Mouse (Mus musculus) hindbrain, embryonic 13.5 days (tissue): ENCODE measurements around the gene Oser1. TPM values are rescaled to one million over a fixed set of nuclear protein-coding genes. Genes with fewer than 3 reads are reported as not detected.
A peak's percentile ranks its signal among the peaks of the same experiment; 100 is the strongest.

Source experiments
- ATAC-seq: fragments of 200-750 bp; cut with Nextera tagmentation; 2 replicates; pipeline ENCODE4 v1.8.0; 2017; ENCODE audit warnings: moderate TSS enrichment; ENCODE audit not compliant: low FRiP score
- H3K27ac ChIP-seq: fragments of 300-500 bp; sonication (generic); 2 replicates; pipeline ENCODE4 v1.5.1; 2015; ENCODE audit warnings: inconsistent platforms, mild to moderate bottlenecking, moderate library complexity
- H3K27me3 ChIP-seq: fragments of 300-500 bp; sonication (generic); 2 replicates; pipeline ENCODE4 v1.6.1; 2015; ENCODE audit warnings: mild to moderate bottlenecking, inconsistent platforms
- H3K36me3 ChIP-seq: fragments of 300-500 bp; sonication (generic); 2 replicates; pipeline ENCODE4 v1.6.1; 2015; ENCODE audit warnings: mild to moderate bottlenecking, inconsistent platforms
- H3K4me1 ChIP-seq: fragments of 300-500 bp; sonication (generic); replicated peaks from 2 replicates; pipeline ENCODE4 v1.6.1; 2015; ENCODE audit warnings: inconsistent platforms
- H3K4me2 ChIP-seq: fragments of 300-500 bp; sonication (generic); 2 replicates; pipeline ENCODE4 v1.6.1; 2015; ENCODE audit warnings: inconsistent platforms, mild to moderate bottlenecking, moderate library complexity
- H3K4me3 ChIP-seq: fragments of 300-500 bp; sonication (generic); 2 replicates; pipeline ENCODE4 v1.5.1; 2015; ENCODE audit warnings: mild to moderate bottlenecking, inconsistent platforms
- H3K9ac ChIP-seq: fragments of 300-500 bp; sonication (generic); 2 replicates; pipeline ENCODE4 v1.6.1; 2015; ENCODE audit warnings: mild to moderate bottlenecking, inconsistent platforms
- H3K9me3 ChIP-seq: fragments of 300-500 bp; sonication (generic); 2 replicates; pipeline ENCODE4 v1.6.1; 2016; ENCODE audit warnings: inconsistent platforms
- WGBS: fragments of 180-500 bp; shearing (Covaris S2); methylation state at CpG from one replicate; pipeline ENCODE4 v1.1.7; 2015; 5-methylcytosine and 5-hydroxymethylcytosine counted together
- polyA plus RNA-seq: library from polyadenylated mRNA; unstranded; fragments of >200 nt; fragmentation: Nextera tagmentation; extraction: Ambion mirVana; gene quantifications from 2 replicates; pipeline ENCODE4 v1.2.1, GENCODE M21; 2015

Oser1 gene
- polyA plus RNA-seq, 1 experiment from 2014 or later, result 75.0 TPM

DNA sequence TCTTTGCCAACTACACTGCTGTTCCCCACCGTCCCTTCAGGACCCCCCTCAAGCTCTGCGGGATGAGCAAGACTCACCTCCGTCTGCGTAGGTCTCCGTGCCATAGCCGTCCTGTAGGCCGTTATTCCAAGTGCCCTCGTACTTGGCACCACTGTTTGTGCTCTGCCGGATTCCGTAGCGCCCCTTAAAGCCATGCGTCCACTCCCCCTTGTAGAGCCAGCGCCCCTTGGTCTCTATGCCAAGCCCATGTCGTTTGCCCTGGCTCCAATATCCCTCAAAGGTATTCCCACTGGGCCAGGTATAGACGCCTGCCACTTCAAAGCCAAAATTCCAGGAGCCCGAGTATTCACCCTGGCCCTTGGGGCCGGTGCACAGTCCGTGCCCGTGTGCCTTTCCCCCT is 27.4 kb downstream of the Oser1 start:
- Histone ChIP-seq H3K4me1 (peaks cover 8% of the 10 kb centered on the region; the same call in 1 of the 2 replicates), H3K27me3 (0 out of 2 replicates have a peak, but pooled peaks cover 9% of the 10 kb centered on the region), H3K27ac (no peak overlapping the region), H3K4me2 (no peak overlapping the region), H3K9me3 (no peaks in the 10 kb centered on the region), H3K36me3 (no peaks in the 10 kb centered on the region), H3K9ac (no peak overlapping the region), H3K4me3 (no peak overlapping the region)
- no peak for ATAC-seq
- 91% methylated on average over 19 of the region's 19 CpGs for WGBS

DNA sequence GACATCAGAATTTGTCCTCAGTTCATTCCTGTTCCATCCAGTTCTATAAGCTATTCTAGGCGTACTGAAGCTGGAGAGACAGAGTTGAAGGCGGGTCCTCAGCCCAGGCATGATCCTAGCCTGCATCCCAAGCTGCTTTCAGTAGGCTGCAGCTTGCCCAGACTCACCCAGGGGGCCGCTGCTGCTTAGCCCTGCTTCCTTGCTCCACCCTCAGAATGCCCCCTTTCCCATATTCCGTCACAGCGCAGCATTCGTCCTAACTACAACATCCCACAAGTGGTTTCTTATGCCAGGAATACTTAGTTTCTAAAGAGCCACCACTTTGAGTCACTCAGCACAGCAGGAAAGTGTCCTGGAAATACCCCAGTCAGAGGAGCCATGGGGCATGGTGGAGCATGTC is 29.5 kb downstream of the Oser1 start:
- no peak for ATAC-seq
- H3K4me2 ChIP-seq, result no peak overlapping the region
- no peaks in the 10 kb centered on the region for H3K9me3 ChIP-seq
- H3K4me1 ChIP-seq, result peaks cover 8% of the 10 kb centered on the region; the same call in 1 of the 2 replicates
- no peaks in the 10 kb centered on the region for H3K36me3 ChIP-seq
- no peak overlapping the region for H3K9ac ChIP-seq
- H3K27ac ChIP-seq, result no peak overlapping the region
- 0 out of 2 replicates have a peak, but pooled peaks cover 9% of the 10 kb centered on the region for H3K27me3 ChIP-seq
- no peak overlapping the region for H3K4me3 ChIP-seq
- WGBS, result 81% methylated on average over 6 of the region's 6 CpGs

DNA sequence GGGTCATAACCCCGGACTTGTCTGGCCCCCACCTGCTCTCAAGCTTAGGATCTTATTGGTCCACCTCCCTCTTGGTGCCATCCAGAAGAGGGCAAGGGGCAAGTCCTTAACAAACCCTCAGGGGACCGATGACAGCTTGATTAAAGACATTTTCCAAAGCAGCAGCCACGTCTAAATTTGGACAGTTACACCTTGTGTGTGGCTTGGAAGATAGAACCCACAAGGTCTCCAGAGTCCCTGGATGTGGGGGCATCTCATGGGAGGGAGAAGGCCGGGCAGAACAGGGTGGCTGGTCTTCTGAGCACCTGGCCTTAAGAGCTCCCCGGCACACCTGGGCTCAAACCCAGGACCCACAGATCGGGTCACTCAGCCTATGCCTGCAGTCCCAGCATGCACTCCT is 30.5 kb downstream of the Oser1 start:
- ATAC-seq, result no peak
- WGBS, result 72% methylated on average over 6 of the region's 6 CpGs
- no peak overlapping the region for H3K9ac ChIP-seq
- no peaks in the 10 kb centered on the region for H3K36me3 ChIP-seq
- peaks cover 3% of the 10 kb centered on the region; the same call in 1 of the 2 replicates for H3K9me3 ChIP-seq
- H3K4me3 ChIP-seq, result no peak overlapping the region
- H3K27ac ChIP-seq, result no peak overlapping the region
- 0 out of 2 replicates have a peak, but pooled peaks cover 9% of the 10 kb centered on the region for H3K27me3 ChIP-seq
- H3K4me1 ChIP-seq, result peaks cover 8% of the 10 kb centered on the region; the same call in 1 of the 2 replicates
- no peak overlapping the region for H3K4me2 ChIP-seq

DNA sequence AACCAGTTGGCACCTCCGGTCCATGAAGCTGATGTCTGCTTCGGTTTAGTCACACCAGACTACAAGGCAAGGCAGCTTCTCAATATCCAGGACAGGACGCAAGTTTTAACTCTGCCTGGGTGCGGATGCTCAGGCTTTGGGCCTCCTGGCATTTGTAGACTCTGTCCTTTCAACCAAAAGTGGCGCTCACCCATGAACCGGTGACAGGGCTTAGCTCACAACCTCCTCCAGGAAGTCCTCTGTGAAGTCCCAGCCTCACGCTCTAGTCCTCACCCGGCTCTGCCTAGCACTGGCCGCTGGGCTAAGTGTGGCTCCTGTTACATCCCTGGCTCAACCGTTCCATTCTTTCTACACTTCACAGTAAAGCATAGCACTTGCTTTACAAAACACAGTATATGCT is 31.3 kb downstream of the Oser1 start:
- Histone ChIP-seq H3K27me3 (0 out of 2 replicates have a peak, but pooled peaks cover 5% of the 10 kb centered on the region), H3K27ac (no peak overlapping the region), H3K4me1 (peaks cover 8% of the 10 kb centered on the region; the same call in 1 of the 2 replicates), H3K9ac (no peak overlapping the region), H3K4me3 (no peak overlapping the region), H3K36me3 (no peaks in the 10 kb centered on the region), H3K9me3 (peaks cover 5% of the 10 kb centered on the region; the same call in 1 of the 2 replicates), H3K4me2 (no peak overlapping the region)
- WGBS, result 94% methylated on average over 10 of the region's 10 CpGs
- no peak for ATAC-seq

DNA sequence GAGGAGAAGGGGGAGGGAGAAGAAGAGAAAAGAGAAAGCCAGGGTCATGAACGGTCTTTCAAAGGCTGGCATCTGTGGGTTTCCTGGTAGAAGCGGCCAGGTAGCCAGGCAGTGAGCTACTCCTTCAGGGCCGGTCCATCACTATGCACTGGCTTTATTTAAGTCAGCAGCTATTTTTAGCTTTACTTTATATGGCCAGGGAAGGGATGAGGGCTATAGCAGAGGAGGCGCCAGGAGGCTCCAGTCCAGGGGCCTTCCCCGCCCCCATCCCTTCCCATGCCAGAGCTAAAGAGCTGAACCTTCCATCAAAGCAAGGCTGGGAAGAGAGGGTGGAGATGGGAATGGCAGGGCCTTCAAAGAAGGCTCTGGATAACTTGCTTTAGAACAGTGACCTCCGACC is 32.1 kb downstream of the Oser1 start:
- peaks cover under 1% of the 10 kb centered on the region; the same call in 1 of the 2 replicates for H3K4me1 ChIP-seq
- 91% methylated on average over 6 of the region's 6 CpGs for WGBS

DNA sequence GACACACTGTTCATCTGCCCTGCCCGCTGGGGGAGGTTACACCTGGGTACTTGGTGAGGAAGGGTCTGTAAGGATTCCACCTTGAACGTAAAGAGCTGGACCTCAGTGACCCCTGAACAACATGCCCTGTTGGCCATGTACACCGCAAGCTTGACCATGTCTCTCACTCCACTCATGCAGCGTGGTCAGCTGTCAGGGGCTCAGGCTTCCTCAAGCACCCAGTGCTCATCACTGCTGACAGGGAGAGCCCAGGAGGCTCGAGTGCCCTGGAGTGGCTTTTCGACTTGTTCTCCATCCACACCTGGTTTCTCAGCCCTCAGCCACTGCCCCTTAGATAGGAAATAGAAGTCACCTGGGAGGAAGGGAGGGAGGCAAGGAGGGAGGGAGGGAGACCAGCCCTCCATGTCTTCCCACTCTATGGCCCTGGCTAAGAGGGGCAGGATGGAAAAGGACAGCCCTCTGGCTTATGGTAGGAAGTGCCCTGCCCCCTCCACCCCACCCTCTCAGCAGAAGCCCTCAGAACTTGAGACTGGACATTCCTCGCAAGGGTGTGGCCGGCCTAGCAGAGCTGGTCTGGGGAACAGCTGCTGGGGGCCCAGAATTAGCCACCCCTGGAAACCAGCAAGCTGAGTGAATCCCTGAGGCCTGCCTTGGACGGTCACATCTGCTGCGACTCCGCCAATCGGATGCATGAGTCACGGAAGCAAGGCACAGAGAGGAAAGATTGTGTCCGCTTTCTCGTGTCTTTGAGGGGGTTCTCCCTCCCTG is 37.9 kb downstream of the Oser1 start:
- Histone ChIP-seq H3K9ac (no peak overlapping the region), H3K4me3 (no peak overlapping the region), H3K9me3 (peaks cover 5% of the 10 kb centered on the region; the same call in 1 of the 2 replicates), H3K27ac (no peak overlapping the region), H3K36me3 (no peaks in the 10 kb centered on the region), H3K4me2 (no peak overlapping the region), H3K27me3 (no peaks in the 10 kb centered on the region), H3K4me1 (no peaks in the 10 kb centered on the region)
- ATAC-seq, result no peak
- 83% methylated on average over 15 of the region's 15 CpGs for WGBS

More for the DNA sequence above, 32.1 kb downstream of the Oser1 start:
- ATAC-seq, result no peak
- H3K9me3 ChIP-seq, result peaks cover 5% of the 10 kb centered on the region; the same call in 1 of the 2 replicates
- H3K27me3 ChIP-seq, result 0 out of 2 replicates have a peak, but pooled peaks cover under 1% of the 10 kb centered on the region
- no peaks in the 10 kb centered on the region for H3K36me3 ChIP-seq
- H3K4me3 ChIP-seq, result no peak overlapping the region
- H3K27ac ChIP-seq, result no peak overlapping the region
- no peak overlapping the region for H3K9ac ChIP-seq
- no peak overlapping the region for H3K4me2 ChIP-seq

DNA sequence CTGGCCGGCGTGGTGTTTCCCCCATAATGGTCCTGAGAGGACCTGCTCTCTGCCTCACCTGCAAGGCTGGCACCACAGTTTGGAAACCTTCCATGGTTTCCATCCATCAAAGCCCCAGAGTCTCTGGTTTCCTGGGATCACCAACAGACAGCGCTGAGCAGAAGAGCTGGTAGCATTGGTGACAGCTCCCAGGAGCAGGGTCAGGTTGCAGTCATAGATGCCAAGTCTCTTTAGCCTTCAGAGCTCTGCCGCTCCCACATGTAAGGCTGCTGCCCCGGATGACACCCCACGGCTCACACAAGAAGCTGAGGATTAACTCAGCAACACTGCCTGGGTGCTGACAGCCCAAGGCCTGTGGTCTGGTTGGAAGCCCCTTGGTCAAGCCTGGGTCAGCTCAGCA is 39.4 kb downstream of the Oser1 start:
- ATAC-seq, result no peak
- H3K9me3 ChIP-seq, result peaks cover 5% of the 10 kb centered on the region; the same call in 1 of the 2 replicates
- no peak overlapping the region for H3K4me2 ChIP-seq
- no peak overlapping the region for H3K9ac ChIP-seq
- no peaks in the 10 kb centered on the region for H3K4me1 ChIP-seq
- H3K4me3 ChIP-seq, result no peak overlapping the region
- 89% methylated on average over 6 of the region's 6 CpGs for WGBS
- no peaks in the 10 kb centered on the region for H3K27me3 ChIP-seq
- H3K27ac ChIP-seq, result no peak overlapping the region
- H3K36me3 ChIP-seq, result no peaks in the 10 kb centered on the region

DNA sequence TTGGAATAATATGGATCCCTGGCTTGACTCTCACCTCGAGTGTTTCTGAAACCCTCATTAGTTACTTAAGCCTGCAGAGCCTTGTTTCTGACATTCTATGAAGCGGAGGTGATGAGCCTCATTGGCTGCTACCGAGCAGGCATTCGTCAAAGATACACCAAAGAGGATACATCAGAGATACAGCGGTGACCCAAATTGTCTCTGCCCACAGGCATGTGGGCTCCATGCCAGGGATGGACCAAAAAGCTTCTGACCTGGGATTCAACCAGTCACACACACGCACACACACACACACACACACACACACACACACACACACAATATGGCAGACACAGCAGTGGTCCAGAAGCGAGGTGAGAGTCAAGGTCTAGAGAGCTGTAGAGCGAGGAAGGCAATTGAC is 43.3 kb downstream of the Oser1 start:
- no peak overlapping the region for H3K4me3 ChIP-seq
- H3K9me3 ChIP-seq, result no peaks in the 10 kb centered on the region
- no peaks in the 10 kb centered on the region for H3K4me1 ChIP-seq
- no peak overlapping the region for H3K4me2 ChIP-seq
- 86% methylated on average over 8 of the region's 8 CpGs for WGBS
- peaks cover 21% of the 10 kb centered on the region for H3K27me3 ChIP-seq
- H3K36me3 ChIP-seq, result no peaks in the 10 kb centered on the region
- H3K9ac ChIP-seq, result no peak overlapping the region
- ATAC-seq, result no peak
- no peak overlapping the region for H3K27ac ChIP-seq

DNA sequence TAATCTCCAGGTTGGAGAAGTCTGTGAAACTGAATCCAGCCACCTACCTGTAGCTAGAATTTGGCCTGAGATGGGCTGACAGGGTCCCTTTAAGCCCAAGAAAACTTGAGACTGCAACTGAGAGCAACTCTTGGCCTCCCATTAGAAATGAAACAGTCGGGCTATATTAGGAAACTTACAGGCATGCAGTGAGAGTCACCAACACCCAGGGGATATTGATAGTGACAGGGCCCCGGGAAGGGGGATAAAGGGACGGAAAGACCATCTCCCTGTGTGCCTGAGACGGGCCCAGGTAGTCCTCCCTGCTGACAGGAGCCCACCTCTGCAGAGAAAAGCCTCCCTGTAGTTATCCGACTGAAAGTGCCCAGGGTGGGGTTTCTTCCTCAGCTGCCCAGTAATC is 45.1 kb downstream of the Oser1 start:
- 86% methylated on average over 5 of the region's 5 CpGs for WGBS
- Histone ChIP-seq H3K27me3 (peaks cover 40% of the 10 kb centered on the region), H3K4me2 (no peak overlapping the region), H3K9me3 (no peaks in the 10 kb centered on the region), H3K4me3 (no peak overlapping the region), H3K27ac (no peak overlapping the region), H3K36me3 (no peaks in the 10 kb centered on the region), H3K4me1 (no peaks in the 10 kb centered on the region), H3K9ac (no peak overlapping the region)
- no peak for ATAC-seq

DNA sequence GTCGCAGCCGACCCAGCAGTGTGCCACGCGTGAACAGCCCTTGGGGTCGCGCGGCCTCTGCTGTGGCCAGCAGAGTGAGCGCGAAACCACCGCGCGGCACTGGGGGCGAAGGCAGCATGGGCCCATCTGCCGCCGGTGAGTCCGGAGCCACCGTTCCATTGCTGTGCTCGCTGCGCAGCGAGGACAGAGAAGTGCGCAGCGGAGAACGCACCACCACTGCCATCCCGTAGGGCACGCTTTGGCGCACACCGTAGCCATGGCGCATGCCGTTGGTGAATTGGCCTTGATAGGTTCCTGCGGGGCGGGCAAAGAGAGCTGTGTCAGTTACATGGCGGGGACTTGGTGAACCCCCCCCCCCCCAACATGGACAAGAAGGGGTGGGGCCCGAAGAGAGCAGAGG is 48.4 kb downstream of the Oser1 start:
- H3K27ac ChIP-seq, result no peak overlapping the region
- no peak overlapping the region for H3K9ac ChIP-seq
- no peaks in the 10 kb centered on the region for H3K4me1 ChIP-seq
- no peaks in the 10 kb centered on the region for H3K9me3 ChIP-seq
- ATAC-seq, result no peak
- H3K4me2 ChIP-seq, result peak overlapping the region; percentile 26
- peaks cover 52% of the 10 kb centered on the region for H3K27me3 ChIP-seq
- no peaks in the 10 kb centered on the region for H3K36me3 ChIP-seq
- WGBS, result 41% methylated on average over 33 of the region's 33 CpGs
- no peak overlapping the region for H3K4me3 ChIP-seq

DNA sequence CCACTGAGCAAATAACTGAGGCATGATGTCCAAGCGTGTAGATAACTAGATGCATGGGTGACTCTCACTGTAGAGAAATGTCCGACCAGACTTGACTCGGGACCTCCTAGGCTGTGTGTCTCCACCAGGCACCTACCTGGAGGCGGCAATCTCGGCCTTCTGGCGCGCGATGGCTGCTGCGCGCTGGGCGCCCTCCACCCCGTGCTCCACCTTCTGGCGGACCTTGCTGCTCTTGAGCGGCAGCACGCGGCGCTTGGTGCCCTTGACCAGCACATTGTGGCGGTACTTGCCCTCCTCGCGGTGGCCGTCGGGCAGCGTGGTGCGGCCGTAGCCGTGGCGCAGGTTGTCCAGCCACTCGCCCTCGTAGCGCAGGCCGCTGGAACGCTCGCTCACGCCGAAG is 49.0 kb downstream of the Oser1 start:
- no peaks in the 10 kb centered on the region for H3K36me3 ChIP-seq
- H3K27me3 ChIP-seq, result peaks cover 52% of the 10 kb centered on the region
- H3K9ac ChIP-seq, result no peak overlapping the region
- H3K4me3 ChIP-seq, result no peak overlapping the region
- ATAC-seq, result no peak
- H3K27ac ChIP-seq, result no peak overlapping the region
- WGBS, result 32% methylated on average over 35 of the region's 35 CpGs
- no peaks in the 10 kb centered on the region for H3K4me1 ChIP-seq
- H3K9me3 ChIP-seq, result no peaks in the 10 kb centered on the region
- H3K4me2 ChIP-seq, result peak overlapping the region; percentile 26

DNA sequence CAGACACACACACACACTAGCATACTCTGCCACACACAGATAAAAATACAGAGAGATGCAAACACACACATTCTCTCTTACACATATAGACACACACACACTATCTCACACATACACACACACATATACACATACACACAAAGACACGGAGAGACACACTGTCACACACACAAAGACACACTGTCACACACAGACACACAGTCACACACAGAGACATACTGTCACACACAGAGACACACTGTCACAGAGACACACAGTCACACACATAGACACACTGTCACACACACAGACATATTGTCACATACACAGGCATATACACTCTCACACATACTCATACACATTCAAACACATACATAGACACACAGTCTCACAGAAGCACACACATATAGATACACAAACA is 51.9 kb downstream of the Oser1 start:
- no peak overlapping the region for H3K9ac ChIP-seq
- H3K36me3 ChIP-seq, result no peaks in the 10 kb centered on the region
- no peaks in the 10 kb centered on the region for H3K9me3 ChIP-seq
- no peak overlapping the region for H3K27ac ChIP-seq
- H3K4me1 ChIP-seq, result no peaks in the 10 kb centered on the region
- peaks cover 43% of the 10 kb centered on the region for H3K27me3 ChIP-seq
- no peak overlapping the region for H3K4me2 ChIP-seq
- no peak for ATAC-seq
- WGBS, result 90% methylated on average over 1 of the region's 1 CpGs
- H3K4me3 ChIP-seq, result no peak overlapping the region

DNA sequence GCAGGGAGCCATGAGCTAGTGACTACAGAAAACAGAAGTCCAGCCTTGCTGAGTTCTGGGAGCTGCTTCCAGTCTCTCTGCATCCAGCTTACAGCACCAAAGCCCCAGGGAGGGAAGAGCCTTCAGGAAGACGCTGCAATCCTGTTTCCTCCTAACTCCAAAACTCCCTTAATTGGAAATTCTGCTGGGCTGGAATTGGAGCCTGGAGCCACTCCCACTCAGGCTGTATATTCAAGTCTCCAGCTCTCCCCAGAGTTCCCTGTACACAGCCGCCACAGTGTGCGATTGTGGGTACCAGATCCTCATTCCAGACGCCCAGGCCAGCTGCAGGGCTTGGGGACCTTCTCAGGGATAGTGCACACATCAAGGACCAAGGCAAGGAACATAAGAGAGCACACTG is 54.3 kb downstream of the Oser1 start:
- Histone ChIP-seq H3K9me3 (no peaks in the 10 kb centered on the region), H3K27ac (no peak overlapping the region), H3K4me1 (no peaks in the 10 kb centered on the region), H3K9ac (no peak overlapping the region), H3K27me3 (peaks cover 21% of the 10 kb centered on the region), H3K36me3 (no peaks in the 10 kb centered on the region), H3K4me2 (no peak overlapping the region), H3K4me3 (no peak overlapping the region)
- ATAC-seq, result no peak
- 55% methylated on average over 4 of the region's 4 CpGs for WGBS
